Mouse (Mus musculus) left cerebral cortex, postnatal 14 days (tissue): ENCODE results near the gene Atxn7l1. TPM values are rescaled to one million over a fixed set of nuclear protein-coding genes. Genes with fewer than 3 reads are reported as not detected.

Experiments
- DNase-seq, 2 experiments: peaks; one replicate each; pipeline ENCODE4 v3.0.0; 2021 to 2022; ENCODE audit warnings: low spot score in 2 of 2, mixed read lengths in 1 of 2
- intact Hi-C: fragments of 180-260 bp; cut with DNase I; formaldehyde crosslinking; loops from one replicate; pipeline ENCODE4 v1.15.1; 2025
- long read RNA-seq, 2 experiments: library from polyadenylated mRNA; stranded (forward); transcript quantifications; one replicate each; pipeline ENCODE4 v2.0.0; 2021
- total RNA-seq, 2 experiments: library from RNA; stranded (reverse); gene quantifications; 2 replicates each; pipeline ENCODE4 v1.2.3; 2021

Gene Atxn7l1
- total RNA-seq = 10 to 100 TPM; 56.9 to 65.3 TPM
- long read RNA-seq, experiment 1, transcript Atxn7l1-203 (4 exons, 1,675 nt) = major isoform, 17 of 21 reads
- long read RNA-seq, experiment 1, partial matches to known transcripts = 2 of 21 reads
- long read RNA-seq, experiment 1, other reads (novel, unspliced or antisense) = 2 of 21 reads
- long read RNA-seq, experiment 2, transcript Atxn7l1-203 (4 exons, 1,675 nt) = major isoform, 15 of 19 reads
- long read RNA-seq, experiment 2, partial matches to known transcripts = 1 of 19 reads
- long read RNA-seq, experiment 2, other reads (novel, unspliced or antisense) = 3 of 19 reads

DNA sequence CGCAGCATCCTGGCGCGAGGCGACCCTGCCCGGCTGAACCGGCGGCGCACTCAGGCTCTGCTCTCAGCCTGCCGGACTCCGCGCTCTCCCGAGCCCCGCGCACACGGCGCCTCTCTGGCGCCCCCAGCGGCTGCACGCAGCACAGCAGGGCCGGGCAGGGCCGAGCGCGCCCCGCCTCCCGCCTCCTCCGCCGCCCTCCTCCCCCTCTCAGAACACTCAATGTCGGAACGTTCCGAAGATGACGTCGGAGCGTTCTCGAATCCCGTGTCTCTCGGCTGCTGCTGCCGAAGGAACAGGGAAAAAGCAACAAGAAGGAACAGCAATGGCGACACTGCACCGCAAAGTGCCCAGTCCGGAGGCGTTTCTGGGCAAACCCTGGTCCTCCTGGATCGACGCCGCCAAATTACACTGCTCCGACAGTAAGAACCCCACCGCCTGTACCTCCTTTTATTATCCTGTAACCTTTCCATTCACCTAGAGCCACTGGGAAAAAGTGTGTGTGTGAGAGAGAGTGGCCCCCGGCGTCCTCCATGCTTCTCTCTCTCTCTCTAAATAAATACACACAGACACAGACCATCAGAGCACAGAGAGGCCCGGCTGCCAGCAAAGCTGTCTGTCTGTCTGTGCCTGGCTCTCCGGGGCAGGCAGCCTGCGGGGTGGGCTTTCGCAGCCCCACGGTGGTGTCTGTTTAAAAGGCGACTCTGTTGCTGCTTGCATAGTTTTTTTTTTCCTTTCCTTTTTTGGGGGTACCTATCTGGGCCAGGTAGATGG lies at the start of gene Atxn7l1:
Atxn7l1 (plus strand) TSS at position 197 of the 771 bp plus-strand sequence.
- intact Hi-C loops = loop anchor here (5.0 kb wide), 3 partner anchors 75 to 185 kb away; no protein-coding TSS in a partner anchor
- peak; percentile 94 to 96 for DNase-seq

GRCm38 (mm10) chr12:33101627-33102026 lies 45.9 kb upstream of the Atxn7l1 start:
- no peak for DNase-seq
- intact Hi-C loops = no loop called here

- DNase-seq = no peak
- intact Hi-C loops = no loop called here
These were observed 45.0 kb upstream of the Atxn7l1 start for GRCm38 (mm10) chr12:33102342-33103115.

DNA sequence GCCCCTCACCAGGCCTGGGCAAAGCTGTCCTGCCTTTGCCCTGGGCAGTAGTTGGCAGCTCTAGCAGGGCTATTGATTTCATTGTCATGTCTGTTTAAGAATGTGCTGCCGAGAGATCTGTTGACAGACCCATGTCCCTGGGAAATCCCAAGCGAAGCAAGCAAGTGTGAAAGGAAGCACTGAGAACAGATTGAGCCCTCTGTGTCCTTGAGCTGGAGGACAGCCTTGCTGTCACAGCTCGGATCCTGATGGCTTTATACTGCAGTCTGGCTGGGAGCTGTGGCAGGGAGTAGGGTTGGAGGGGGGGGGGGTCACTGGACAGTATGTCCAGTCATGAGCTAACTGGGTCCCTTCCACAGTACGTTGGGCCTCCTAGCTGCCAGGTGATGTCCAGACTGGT lies 41.8 kb upstream of the Atxn7l1 start:
- intact Hi-C loops = loop anchor here (5.0 kb wide), 1 partner anchor 43 kb away; no protein-coding TSS in a partner anchor
- DNase-seq = no peak

- intact Hi-C loops = loop anchor here (5.0 kb wide), 1 partner anchor 44 kb away; no protein-coding TSS in a partner anchor
These were observed 40.9 kb upstream of the Atxn7l1 start for GRCm38 (mm10) chr12:33106438-33107167.

DNA sequence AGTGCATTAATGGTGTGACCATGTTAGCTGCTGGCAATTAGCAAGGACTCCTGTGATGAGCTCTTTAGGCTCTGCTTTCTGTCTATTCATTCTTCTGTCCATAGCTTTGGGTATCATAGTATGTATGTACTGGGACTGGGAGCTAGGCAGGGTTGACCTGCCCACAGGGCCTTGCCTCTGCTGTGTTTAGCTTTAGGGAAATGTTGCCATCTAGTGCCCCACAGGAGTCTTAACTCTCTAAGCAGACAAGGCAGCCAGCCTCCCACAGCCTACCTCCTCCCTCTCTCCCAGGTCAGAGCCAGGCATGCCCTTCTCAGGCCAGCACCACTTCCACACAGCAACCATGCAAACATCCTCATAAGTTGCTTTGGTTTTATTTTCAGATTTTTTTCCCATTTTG lies 38.0 kb upstream of the Atxn7l1 start:
- peak; percentile 43 to 47 for DNase-seq
- intact Hi-C loops = loop anchor here (1.0 to 5.0 kb wide), 3 partner anchors 47 to 197 kb away; no protein-coding TSS in a partner anchor

More at GRCm38 (mm10) chr12:33106438-33107167, 40.9 kb upstream of the Atxn7l1 start:
- peak in 1 of 2 experiments; percentile 24 for DNase-seq

DNA sequence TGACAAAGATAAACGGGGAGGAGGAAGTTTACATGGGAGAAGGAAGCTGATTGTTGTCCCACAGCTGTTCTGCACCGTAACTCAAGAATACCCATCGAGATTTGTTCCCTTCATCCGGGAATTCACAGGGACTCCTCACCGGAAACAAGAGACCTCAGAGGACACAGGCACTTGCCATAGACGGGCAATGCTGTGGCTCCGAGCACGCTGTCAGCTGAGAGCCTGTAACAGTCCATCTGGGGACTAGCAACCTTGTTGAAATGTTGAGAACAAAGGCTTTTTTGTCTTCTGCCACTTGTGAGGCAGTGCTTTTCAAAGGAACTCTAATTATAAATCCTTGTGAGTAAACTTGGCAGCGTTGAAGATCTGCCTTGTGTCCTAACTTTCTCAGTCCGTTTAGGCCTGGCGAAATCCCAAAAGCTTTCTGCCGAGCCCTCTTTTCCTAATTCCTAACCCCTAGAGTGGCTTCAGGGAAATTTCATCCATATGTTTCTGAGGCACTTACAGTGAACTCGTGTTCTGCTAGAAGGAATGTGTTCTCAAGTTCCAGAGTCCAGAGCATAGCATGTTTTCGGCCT lies 36.5 kb upstream of the Atxn7l1 start:
- intact Hi-C loops = no loop called here
- peak; percentile 46 to 67 for DNase-seq

- intact Hi-C loops = no loop called here
- no peak for DNase-seq
These were observed 28.7 kb upstream of the Atxn7l1 start for GRCm38 (mm10) chr12:33118624-33119301.

DNA sequence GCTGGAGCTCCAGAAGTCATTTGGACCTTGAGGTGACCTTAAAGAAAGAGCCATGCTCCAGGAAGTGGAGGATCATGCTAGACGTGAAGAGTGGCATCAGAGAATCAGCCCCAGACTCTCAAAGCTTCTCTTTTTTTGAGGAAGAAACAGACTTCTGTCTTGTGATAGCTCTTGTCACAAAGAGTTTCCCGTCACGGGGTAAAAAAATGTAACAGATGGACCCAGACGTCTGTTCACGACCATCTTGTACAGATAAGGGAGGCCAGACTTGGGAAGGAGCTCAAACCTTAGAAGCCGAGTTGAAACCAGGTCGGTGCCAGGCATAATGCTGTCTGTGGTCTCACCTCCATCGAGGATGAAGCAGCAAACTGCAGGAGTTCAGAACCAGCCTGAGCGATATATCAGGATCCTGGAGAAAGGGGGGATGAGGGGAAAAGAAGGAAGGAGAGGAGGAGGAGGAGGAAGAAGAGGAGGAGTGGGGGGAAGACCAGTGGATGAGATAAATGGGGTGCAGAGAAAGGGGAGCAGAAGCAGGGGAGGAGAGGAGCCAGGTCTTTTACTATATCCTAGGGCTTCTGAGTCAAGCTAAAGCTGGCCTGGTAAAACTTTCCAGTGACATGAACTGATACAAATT lies 21.8 kb upstream of the Atxn7l1 start:
- DNase-seq = peak in 1 of 2 experiments; percentile 53
- intact Hi-C loops = no loop called here

DNA sequence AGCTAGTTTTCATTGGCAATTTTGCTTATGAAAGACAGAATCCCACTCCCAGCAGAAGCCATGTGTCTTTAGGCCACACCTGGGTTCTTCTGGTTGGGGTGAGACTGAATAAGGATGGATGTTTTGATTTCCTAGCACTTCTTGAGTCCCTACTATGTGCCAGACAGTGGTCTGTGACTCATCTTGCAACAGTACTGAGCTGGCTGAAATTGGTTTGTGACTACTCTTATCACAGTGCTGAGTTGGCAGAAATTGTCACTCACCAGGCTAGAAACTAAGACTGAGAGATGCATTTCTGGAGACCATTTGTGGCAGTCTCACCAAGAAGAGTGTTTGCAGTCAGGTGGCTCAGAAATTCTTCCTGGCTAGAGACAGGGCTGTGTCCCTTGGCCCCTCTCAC lies 21.2 kb upstream of the Atxn7l1 start:
- no peak for DNase-seq
- intact Hi-C loops = no loop called here

- DNase-seq = no peak
- intact Hi-C loops = no loop called here
These were observed 19.4 kb upstream of the Atxn7l1 start for GRCm38 (mm10) chr12:33128121-33128520.

DNA sequence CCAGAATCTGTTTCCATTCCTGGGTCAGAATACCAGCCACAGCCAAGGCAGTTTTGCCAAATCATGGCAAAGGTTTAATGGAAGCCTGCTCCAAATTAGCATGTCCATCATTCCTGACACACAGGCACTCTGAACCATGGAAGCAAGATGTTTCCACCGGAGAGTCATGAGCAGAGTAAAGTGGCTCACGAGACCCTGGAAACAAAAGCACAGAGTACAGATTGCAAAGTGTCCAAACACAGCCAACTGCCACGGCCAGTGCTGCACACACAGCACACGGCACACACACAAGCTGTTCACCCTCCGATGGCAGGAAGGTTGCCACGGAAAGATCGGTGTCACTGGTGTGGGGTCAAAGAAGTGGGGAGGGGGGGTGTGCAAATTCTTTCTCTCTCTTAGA lies 18.8 kb upstream of the Atxn7l1 start:
- no peak for DNase-seq
- intact Hi-C loops = no loop called here

DNA sequence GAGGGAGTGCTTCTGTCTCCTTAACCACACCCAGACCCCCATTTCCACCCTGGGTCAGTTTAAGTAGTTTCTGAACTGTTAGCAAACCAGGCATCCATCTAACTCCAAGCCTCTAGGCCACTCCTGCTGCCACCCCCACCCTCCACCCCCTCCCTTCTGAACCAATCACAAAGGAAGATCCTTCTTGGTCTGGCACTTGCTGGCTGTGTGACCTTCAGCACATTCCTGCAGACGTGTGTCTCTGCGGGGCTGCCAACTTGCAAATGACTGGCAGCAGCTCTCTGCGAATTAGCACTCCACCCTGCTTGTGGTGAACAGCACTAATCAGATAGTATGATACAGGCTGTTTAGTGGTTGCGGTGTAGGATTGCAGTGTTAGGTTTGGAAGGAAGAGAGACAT lies 18.1 kb upstream of the Atxn7l1 start:
- intact Hi-C loops = no loop called here
- no peak for DNase-seq

GRCm38 (mm10) chr12:33130401-33130800 lies 17.1 kb upstream of the Atxn7l1 start:
- intact Hi-C loops = no loop called here

DNA sequence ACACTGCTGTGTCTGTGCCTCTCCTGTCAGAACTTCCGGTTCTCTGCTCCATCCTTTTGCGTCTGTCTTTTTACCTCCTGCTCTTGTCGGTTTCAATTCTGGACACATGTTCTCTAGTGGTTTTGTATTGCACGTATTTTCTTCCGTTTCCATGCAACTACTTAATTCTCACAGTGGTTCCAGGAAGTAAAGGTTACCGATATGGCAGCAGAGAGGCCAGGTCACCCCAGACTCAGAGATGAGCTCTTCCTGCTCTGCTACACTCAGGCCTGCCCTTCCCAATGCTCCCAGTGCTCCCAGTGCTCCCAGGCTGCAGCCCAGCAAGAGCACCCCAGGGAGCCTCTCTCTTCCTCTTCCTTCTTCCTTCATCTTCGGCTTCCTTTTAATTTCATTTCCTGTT lies 15.7 kb upstream of the Atxn7l1 start:
- no peak for DNase-seq
- intact Hi-C loops = no loop called here

More at GRCm38 (mm10) chr12:33130401-33130800, 17.1 kb upstream of the Atxn7l1 start:
- DNase-seq = peak; percentile 84 to 92

GRCm38 (mm10) chr12:33137857-33138256 lies 9.6 kb upstream of the Atxn7l1 start:
- intact Hi-C loops = no loop called here
- DNase-seq = no peak

- no peak for DNase-seq
- intact Hi-C loops = no loop called here
These were observed 8.4 kb upstream of the Atxn7l1 start for GRCm38 (mm10) chr12:33139083-33139482.

DNA sequence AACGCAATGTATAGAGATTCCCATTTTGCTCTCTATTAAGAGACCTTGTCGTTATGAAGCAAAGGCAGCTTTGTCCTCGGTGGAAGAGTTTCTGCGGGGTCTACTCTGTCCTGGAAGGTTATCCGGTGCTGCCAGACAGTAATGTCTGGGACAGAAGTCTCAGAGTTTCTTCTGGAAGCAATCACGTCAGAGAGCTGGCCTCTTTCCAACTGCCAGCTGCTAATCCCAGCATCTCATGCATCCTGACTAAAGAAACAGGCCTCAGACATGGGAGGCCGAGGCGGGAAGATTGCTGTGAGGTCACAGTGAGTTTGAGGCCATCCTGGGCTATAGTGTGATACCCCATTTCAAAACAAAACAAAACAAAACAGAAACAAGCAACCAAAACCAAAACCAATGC lies 3.0 kb upstream of the Atxn7l1 start:
- DNase-seq = peak in 1 of 2 experiments; percentile 57
- intact Hi-C loops = no loop called here
